Mouse (Mus musculus) neutrophil, adult 5-6 weeks (primary cell): ENCODE data around the gene Sox5. TPM values are rescaled to one million over a fixed set of nuclear protein-coding genes. Genes with fewer than 3 reads are reported as not detected.

Experiments used
- ATAC-seq: fragments of 151-379, 151-347 bp; 2 replicates; pipeline ENCODE4 v1.8.0; 2017; ENCODE audit warnings: mild to moderate bottlenecking, moderate TSS enrichment; ENCODE audit not compliant: insufficient number of reproducible peaks, poor library complexity, low FRiP score, severe bottlenecking; ENCODE audit errors: extremely low read depth
- total RNA-seq: library from RNA; stranded (forward); fragments of 200-1000 nt; gene quantifications from 2 replicates; pipeline ENCODE4 v1.2.3, GENCODE M21; 2017

Gene Sox5
- total RNA-seq, 1 experiment from 2014 or later: 0.70 TPM

- no peak for ATAC-seq
Measured at GRCm38 (mm10) chr6:143998201-143998600, 783.6 kb downstream of the Sox5 start.

GRCm38 (mm10) chr6:143997616-143998015 is 784.2 kb downstream of the Sox5 start:
- ATAC-seq: no peak

GRCm38 (mm10) chr6:143995046-143995445 is 786.7 kb downstream of the Sox5 start:
- ATAC-seq: no peak

GRCm38 (mm10) chr6:143987548-143987947 is 794.2 kb downstream of the Sox5 start:
- no peak for ATAC-seq

- ATAC-seq: no peak
Measured at GRCm38 (mm10) chr6:143980131-143980530, 801.6 kb downstream of the Sox5 start.

- no peak for ATAC-seq
Measured at GRCm38 (mm10) chr6:143967724-143968400, 813.9 kb downstream of the Sox5 start.

GRCm38 (mm10) chr6:143960487-143960886 is 821.3 kb downstream of the Sox5 start:
- no peak for ATAC-seq

GRCm38 (mm10) chr6:143960081-143960480 is 821.7 kb downstream of the Sox5 start:
- no peak for ATAC-seq

GRCm38 (mm10) chr6:143958372-143958771 is 823.4 kb downstream of the Sox5 start:
- ATAC-seq: no peak

GRCm38 (mm10) chr6:143957063-143957462 is 824.7 kb downstream of the Sox5 start:
- ATAC-seq: no peak

GRCm38 (mm10) chr6:143948553-143949308 is 833.0 kb downstream of the Sox5 start:
- no peak for ATAC-seq

GRCm38 (mm10) chr6:143948071-143948470 is 833.7 kb downstream of the Sox5 start:
- ATAC-seq: no peak

GRCm38 (mm10) chr6:143943126-143943525 is 838.7 kb downstream of the Sox5 start:
- ATAC-seq: no peak

- no peak for ATAC-seq
Measured at GRCm38 (mm10) chr6:143941291-143941785, 840.4 kb downstream of the Sox5 start.

- ATAC-seq: no peak
Measured at GRCm38 (mm10) chr6:143923146-143923545, 858.6 kb downstream of the Sox5 start.

GRCm38 (mm10) chr6:143918405-143918947 is 863.3 kb downstream of the Sox5 start:
- no peak for ATAC-seq

GRCm38 (mm10) chr6:143916152-143916735 is 865.5 kb downstream of the Sox5 start:
- no peak for ATAC-seq

- no peak for ATAC-seq
Measured at GRCm38 (mm10) chr6:143915686-143916085, 866.1 kb downstream of the Sox5 start.

- ATAC-seq: no peak
Measured at GRCm38 (mm10) chr6:143912316-143912715, 869.5 kb downstream of the Sox5 start.

GRCm38 (mm10) chr6:143904693-143905031 is 877.1 kb downstream of the Sox5 start:
- ATAC-seq: no peak
